Mouse (Mus musculus) urinary bladder, postnatal 0 days (tissue): Measurements from ENCODE around the gene 2610528J11Rik. TPM values are rescaled to one million over a fixed set of nuclear protein-coding genes. Genes with fewer than 3 reads are reported as not detected.

ENCODE experiments used
- polyA plus RNA-seq: library from polyadenylated mRNA; unstranded; fragments of >200 nt; fragmentation: Nextera tagmentation; extraction: Ambion mirVana; gene quantifications from 2 replicates; pipeline ENCODE4 v1.2.1, GENCODE M21; 2015

Gene 2610528J11Rik
- 11.9 and 12.9 TPM in 2 replicates for polyA plus RNA-seq

GRCm38 (mm10) chr4:118526408-118527334 lies at the start of gene 2610528J11Rik:
Gene 2610528J11Rik (plus strand): TSS chr4:118526999.

DNA sequence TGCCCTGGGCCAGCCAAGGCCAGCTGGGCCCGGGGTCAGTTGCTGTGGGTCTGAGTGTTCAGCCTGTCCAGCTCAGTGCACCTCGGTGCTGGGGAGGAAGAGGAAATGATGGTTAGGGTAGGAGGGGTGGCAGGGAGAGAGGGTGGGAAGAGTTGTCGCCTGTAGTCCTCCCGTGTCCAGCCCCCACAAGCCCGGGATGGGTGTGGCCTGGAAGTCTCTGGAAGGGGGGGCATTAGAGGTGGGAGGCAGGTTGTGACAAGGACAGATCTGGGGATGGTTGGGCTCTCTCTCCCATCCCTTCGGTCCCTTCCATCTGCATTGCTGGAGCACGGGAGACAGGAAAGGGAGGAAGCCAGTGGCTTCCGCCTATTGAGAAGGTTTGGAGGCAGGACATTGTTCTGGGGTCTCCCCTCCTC lies 37.1 kb upstream of the 2610528J11Rik start, which contains the start of gene Tie1:
TSS of gene Tie1 (minus strand) at position 345 of the 416 bp plus-strand sequence.

DNA sequence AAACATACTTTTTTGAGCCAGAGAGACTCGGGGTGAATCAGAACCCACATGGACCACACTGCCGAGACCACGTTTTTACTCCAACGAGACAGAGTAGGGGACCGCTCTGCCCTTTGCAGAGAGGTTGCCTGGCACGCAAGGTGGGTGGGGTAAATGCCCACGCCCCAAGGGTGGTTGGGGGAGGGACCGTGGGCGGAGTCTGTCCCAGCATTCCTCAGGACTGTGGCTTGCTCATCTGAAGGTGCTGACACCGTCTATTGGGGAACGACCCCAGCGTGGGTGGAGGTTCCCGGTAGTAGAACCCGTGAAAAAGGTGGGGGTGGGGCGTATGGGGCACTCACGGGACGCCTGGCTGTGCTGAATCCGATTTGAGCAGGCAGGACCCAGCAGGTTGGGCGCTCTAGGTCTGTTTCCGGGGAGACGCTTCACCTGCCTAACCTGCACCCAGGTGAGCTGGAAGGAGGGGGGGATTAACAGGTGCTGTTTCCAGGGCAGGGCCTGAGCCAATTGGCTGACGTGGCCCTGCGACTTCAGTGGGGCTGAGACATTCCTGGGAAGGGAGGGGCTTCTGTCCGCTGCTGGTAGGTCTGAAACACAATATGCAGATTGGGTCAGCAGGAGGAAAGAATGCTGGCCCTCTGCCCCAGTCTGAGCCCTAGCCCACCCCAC lies 16.9 kb downstream of the 2610528J11Rik start, which contains the start of gene Tmem125:
TSS of gene Tmem125 (minus strand) at position 453 of the 669 bp plus-strand sequence.

Other genes starting within 250 kb of the 2610528J11Rik start
- gene Ptprf, start 235.6 kb upstream of the 2610528J11Rik start, polyA plus RNA-seq: 37.1 and 41.7 TPM in 2 replicates
- gene Szt2, start 117.7 kb upstream of the 2610528J11Rik start, polyA plus RNA-seq: 2.3 and 2.5 TPM in 2 replicates
- gene Med8, start 117.7 kb upstream of the 2610528J11Rik start, polyA plus RNA-seq: 82.0 and 86.7 TPM in 2 replicates
- gene Elovl1, start 98.9 kb upstream of the 2610528J11Rik start, polyA plus RNA-seq: 186 and 209 TPM in 2 replicates
- 39.6 and 50.2 TPM in 2 replicates for gene Cdc20, start 89.6 kb upstream of the 2610528J11Rik start, polyA plus RNA-seq
- gene Mpl, start 69.5 kb upstream of the 2610528J11Rik start, polyA plus RNA-seq: 0.18 and 0.82 TPM in 2 replicates
- 10.6 and 11.9 TPM in 2 replicates for gene Tie1, start 36.9 kb upstream of the 2610528J11Rik start, polyA plus RNA-seq
- gene Tmem125, start 17.0 kb downstream of the 2610528J11Rik start, polyA plus RNA-seq: 16.7 and 17.9 TPM in 2 replicates
- gene Cfap57, start 93.8 kb downstream of the 2610528J11Rik start, polyA plus RNA-seq: 0.10 TPM in 2 replicates
- 103 and 114 TPM in 2 replicates for gene Ebna1bp2, start 93.8 kb downstream of the 2610528J11Rik start, polyA plus RNA-seq
- not detected in 2 replicates for gene Olfr62, start 132.0 kb downstream of the 2610528J11Rik start, polyA plus RNA-seq
- gene Olfr1342, start 165.8 kb downstream of the 2610528J11Rik start, polyA plus RNA-seq: not detected in 2 replicates
- gene Olfr1341, start 176.5 kb downstream of the 2610528J11Rik start, polyA plus RNA-seq: not detected in 2 replicates
- gene Olfr1340, start 193.1 kb downstream of the 2610528J11Rik start, polyA plus RNA-seq: not detected in 2 replicates
- gene Olfr1339, start 205.2 kb downstream of the 2610528J11Rik start, polyA plus RNA-seq: not detected in 2 replicates
- gene Olfr1338, start 231.7 kb downstream of the 2610528J11Rik start, polyA plus RNA-seq: not detected in 2 replicates